Comparison of ENCODE assay signal across 25 mouse cellular contexts in genomic region chr17:58710748-58711478, GRCm38 (mm10).
DNase-seq lines count a peak whose midpoint lies in the region; ATAC-seq and TF ChIP-seq lines count a peak whose summit lies in the region.
"Had no signal": no experiment of that assay in that cellular context is flagged by ENCODE, and none has a peak within 500 bp of the region (broad histone marks: within the 10 kb centered on the region; RNA-seq: fewer than 3 reads in every experiment).

No protein-coding gene starts in this region.

- no peak for TF ChIP-seq CTCF in brain, embryonic 14.5 days (IDR thresholded peaks at IDR 0.05; ENCODE audit: borderline replicate concordance, extremely low read depth, insufficient read depth, insufficient read length)

- ATAC-seq in hindbrain, embryonic 11.5 days (ENCODE audit: low FRiP score) = peak; percentile 45; the same call in 1 of the 2 replicates
- ATAC-seq in midbrain, embryonic 14.5 days (ENCODE audit: low FRiP score, low TSS enrichment) = peak; percentile 74
- ATAC-seq in neural tube, embryonic 14.5 days (ENCODE audit: low read depth) = peak; percentile 58; the same call in 1 of the 2 replicates
- ATAC-seq: forebrain, embryonic 15.5 days; intestine, postnatal 0 days; Patski had no signal

- H3K9me3 ChIP-seq in hindbrain, embryonic 11.5 days (ENCODE audit: control insufficient read depth, low read length) = no peaks in the 10 kb centered on the region
- H3K9me3 ChIP-seq in hindbrain, embryonic 10.5 days = no peaks in the 10 kb centered on the region
- no peaks in the 10 kb centered on the region for H3K9me3 ChIP-seq in midbrain, embryonic 14.5 days (ENCODE audit: control insufficient read depth, low read length)
- H3K9me3 ChIP-seq in neural tube, embryonic 14.5 days (ENCODE audit: control insufficient read depth, low read length) = no peaks in the 10 kb centered on the region
- H3K9me3 ChIP-seq: forebrain, embryonic 15.5 days; heart, embryonic 13.5 days; limb, embryonic 12.5 days; liver, embryonic 15.5 days had no signal

- 62% methylated on average over 2 of the region's 2 CpGs for WGBS in hindbrain, embryonic 11.5 days
- whole genome bisulfite sequencing in hindbrain, embryonic 10.5 days = 82% methylated on average over 2 of the region's 2 CpGs
- WGBS in midbrain, embryonic 14.5 days = 62% methylated on average over 2 of the region's 2 CpGs
- 48% methylated on average over 2 of the region's 2 CpGs for WGBS in neural tube, embryonic 14.5 days

- no peak overlapping the region for H3K27ac ChIP-seq in hindbrain, embryonic 11.5 days (ENCODE audit: low read depth, low read length)
- no peak overlapping the region for H3K27ac ChIP-seq in hindbrain, embryonic 10.5 days
- 0 out of 2 replicates have a peak overlapping the region, but pooled peaks have one; percentile 34 for H3K27ac ChIP-seq in midbrain, embryonic 14.5 days (replicated peaks; ENCODE audit: low read depth, low read length)
- no peak overlapping the region for H3K27ac ChIP-seq in neural tube, embryonic 14.5 days (ENCODE audit: low read depth, low read length)
- H3K27ac ChIP-seq: forebrain, embryonic 15.5 days; heart, adult 2 months; heart, embryonic 13.5 days; limb, embryonic 12.5 days; liver, embryonic 15.5 days had no signal

- no peak for DNase-seq in hindbrain, embryonic 11.5 days (ENCODE audit: low spot score)
- DNase-seq in hindbrain, embryonic 10.5 days (ENCODE audit: low spot score) = no peak
- peak; percentile 55 for DNase-seq in brain, embryonic 14.5 days (ENCODE audit: low read depth)
- peak; percentile 52 for DNase-seq in midbrain, embryonic 14.5 days
- DNase-seq in adrenal gland, postnatal 10 days = no peak
- no peak for DNase-seq in layer of hippocampus, adult 9-11 months
- DNase-seq: adrenal gland, postnatal 25 days; cerebellum, adult 2 months; cerebellum, postnatal 14 days; gastrocnemius, postnatal 25 days; heart, adult 2 months; heart, postnatal 10 days; kidney, adult 9 months; kidney, postnatal 10 days; lung, embryonic 14.5 days; lung, postnatal 14 days; thymus, adult 2 months; thymus, postnatal 4 days had no signal

- no peak for TF ChIP-seq POLR2A in brain, embryonic 14.5 days (IDR thresholded peaks at IDR 0.05; ENCODE audit: borderline replicate concordance, extremely low read depth, insufficient read depth, insufficient read length, poor library complexity, severe bottlenecking)

- no peak overlapping the region for H3K4me3 ChIP-seq in hindbrain, embryonic 11.5 days (ENCODE audit: low read depth, low read length)
- no peak overlapping the region for H3K4me3 ChIP-seq in hindbrain, embryonic 10.5 days
- no peak overlapping the region for H3K4me3 ChIP-seq in midbrain, embryonic 14.5 days (replicated peaks; ENCODE audit: low read depth, low read length)
- H3K4me3 ChIP-seq in neural tube, embryonic 14.5 days (ENCODE audit: low read depth, low read length) = no peak overlapping the region
- H3K4me3 ChIP-seq: forebrain, embryonic 15.5 days; heart, adult 2 months; heart, embryonic 13.5 days; limb, embryonic 12.5 days; liver, embryonic 15.5 days had no signal

- no peaks in the 10 kb centered on the region for H3K36me3 ChIP-seq in hindbrain, embryonic 11.5 days (ENCODE audit: control insufficient read depth, insufficient read depth, low read length)
- H3K36me3 ChIP-seq in hindbrain, embryonic 10.5 days = no peaks in the 10 kb centered on the region
- H3K36me3 ChIP-seq in midbrain, embryonic 14.5 days (ENCODE audit: control insufficient read depth, insufficient read depth, low read length) = no peaks in the 10 kb centered on the region
- H3K36me3 ChIP-seq in neural tube, embryonic 14.5 days (ENCODE audit: control insufficient read depth, insufficient read depth, low read length) = no peaks in the 10 kb centered on the region
- H3K36me3 ChIP-seq: forebrain, embryonic 15.5 days; heart, embryonic 13.5 days; limb, embryonic 12.5 days; liver, embryonic 15.5 days had no signal

- H3K4me1 ChIP-seq in hindbrain, embryonic 11.5 days (replicated peaks; ENCODE audit: control insufficient read depth, insufficient read depth, low read length) = no peaks in the 10 kb centered on the region
- H3K4me1 ChIP-seq in hindbrain, embryonic 10.5 days (replicated peaks) = no peaks in the 10 kb centered on the region
- H3K4me1 ChIP-seq in midbrain, embryonic 14.5 days (ENCODE audit: control insufficient read depth, insufficient read depth, low read length) = no peaks in the 10 kb centered on the region
- H3K4me1 ChIP-seq in neural tube, embryonic 14.5 days (ENCODE audit: control insufficient read depth, insufficient read depth, low read length) = no peaks in the 10 kb centered on the region
- H3K4me1 ChIP-seq: forebrain, embryonic 15.5 days; heart, embryonic 13.5 days; limb, embryonic 12.5 days; liver, embryonic 15.5 days had no signal

- H3K27me3 ChIP-seq in hindbrain, embryonic 11.5 days (ENCODE audit: control insufficient read depth, insufficient read depth, low read length) = no peaks in the 10 kb centered on the region
- no peaks in the 10 kb centered on the region for H3K27me3 ChIP-seq in hindbrain, embryonic 10.5 days (ENCODE audit: insufficient read depth, poor library complexity, severe bottlenecking)
- H3K27me3 ChIP-seq in midbrain, embryonic 14.5 days (ENCODE audit: control insufficient read depth, insufficient read depth, low read length) = no peaks in the 10 kb centered on the region
- H3K27me3 ChIP-seq in neural tube, embryonic 14.5 days (ENCODE audit: control insufficient read depth, insufficient read depth, low read length) = no peaks in the 10 kb centered on the region
- H3K27me3 ChIP-seq: forebrain, embryonic 15.5 days; heart, embryonic 13.5 days; limb, embryonic 12.5 days; liver, embryonic 15.5 days; Patski had no signal

- no peak overlapping the region for H3K4me2 ChIP-seq in hindbrain, embryonic 11.5 days (replicated peaks; ENCODE audit: low read depth, low read length)
- no peak overlapping the region for H3K4me2 ChIP-seq in midbrain, embryonic 14.5 days (ENCODE audit: low read length)
- H3K4me2 ChIP-seq in neural tube, embryonic 14.5 days (ENCODE audit: low read depth, low read length) = no peak overlapping the region
- H3K4me2 ChIP-seq: forebrain, embryonic 15.5 days; heart, embryonic 13.5 days; limb, embryonic 12.5 days; liver, embryonic 15.5 days; lung, embryonic 14.5 days had no signal

- H3K9ac ChIP-seq in hindbrain, embryonic 11.5 days (ENCODE audit: low read depth, low read length) = no peak overlapping the region
- H3K9ac ChIP-seq in midbrain, embryonic 14.5 days (replicated peaks; ENCODE audit: low read length) = no peak overlapping the region
- no peak overlapping the region for H3K9ac ChIP-seq in neural tube, embryonic 14.5 days (replicated peaks; ENCODE audit: low read depth, low read length)
- H3K9ac ChIP-seq: forebrain, embryonic 15.5 days; heart, embryonic 13.5 days; limb, embryonic 12.5 days; liver, embryonic 15.5 days; lung, embryonic 14.5 days had no signal

Comparison
In these comparisons a context has a peak if more than half of its experiments do, and no peak if none do; other contexts are left out.
1. DNase-seq: peak in brain, embryonic 14.5 days (single experiment) and midbrain, embryonic 14.5 days (single experiment); none in hindbrain, embryonic 11.5 days (single experiment), hindbrain, embryonic 10.5 days (single experiment), adrenal gland, postnatal 10 days (single experiment) and layer of hippocampus, adult 9-11 months (single experiment).
2. Peak in every context shown above with its lines, with median percentiles within 50 percentile points of each other: ATAC-seq.